Mouse (Mus musculus) left cerebral cortex, postnatal 36 days (tissue): ENCODE results near the gene Slc45a1. TPM values are rescaled to one million over a fixed set of nuclear protein-coding genes. Genes with fewer than 3 reads are reported as not detected.
A peak's percentile ranks its signal among the peaks of the same experiment; 100 is the strongest.

Experiments
- DNase-seq, 2 experiments: peaks; one replicate each; pipeline ENCODE4 v3.0.0; 2021 to 2022; ENCODE audit warnings: low spot score in 2 of 2, mixed read lengths in 1 of 2
- intact Hi-C: fragments of 180-260 bp; cut with DNase I; formaldehyde crosslinking; loops from one replicate; pipeline ENCODE4 v1.15.1; 2025
- total RNA-seq, 2 experiments: library from RNA; stranded (reverse); gene quantifications; 2 replicates each; pipeline ENCODE4 v1.2.3; 2021

Gene Slc45a1
- 10 to 100 TPM; 43.0 to 53.0 TPM for total RNA-seq

GRCm38 (mm10) chr4:150651390-150652277, at the start of gene Slc45a1:
Slc45a1 (minus strand) TSS chr4:150652174.
- intact Hi-C loops: no loop called here
- peak; percentile 50 to 67 for DNase-seq

- DNase-seq: no peak
- intact Hi-C loops: no loop called here
These were observed 48.9 kb upstream of the Slc45a1 start for GRCm38 (mm10) chr4:150700849-150701248.

GRCm38 (mm10) chr4:150694434-150695108, 42.6 kb upstream of the Slc45a1 start:
- intact Hi-C loops: no loop called here
- no peak for DNase-seq

- DNase-seq: no peak
- intact Hi-C loops: no loop called here
These were observed 41.0 kb upstream of the Slc45a1 start for GRCm38 (mm10) chr4:150692861-150693403.

GRCm38 (mm10) chr4:150690759-150691158, 38.8 kb upstream of the Slc45a1 start:
- intact Hi-C loops: no loop called here
- no peak for DNase-seq

- intact Hi-C loops: no loop called here
- no peak for DNase-seq
These were observed 37.6 kb upstream of the Slc45a1 start for GRCm38 (mm10) chr4:150689553-150689952.

- intact Hi-C loops: no loop called here
- DNase-seq: no peak
These were observed 35.3 kb upstream of the Slc45a1 start for GRCm38 (mm10) chr4:150687126-150687753.

GRCm38 (mm10) chr4:150686538-150686937, 34.6 kb upstream of the Slc45a1 start:
- intact Hi-C loops: no loop called here
- no peak for DNase-seq

GRCm38 (mm10) chr4:150685778-150686493, 34.0 kb upstream of the Slc45a1 start:
- no peak for DNase-seq
- intact Hi-C loops: no loop called here

GRCm38 (mm10) chr4:150685043-150685777, 33.2 kb upstream of the Slc45a1 start:
- no peak for DNase-seq
- intact Hi-C loops: no loop called here

GRCm38 (mm10) chr4:150680373-150680772, 28.4 kb upstream of the Slc45a1 start:
- no peak for DNase-seq
- intact Hi-C loops: no loop called here

GRCm38 (mm10) chr4:150678789-150679188, 26.8 kb upstream of the Slc45a1 start:
- DNase-seq: no peak
- intact Hi-C loops: no loop called here

- intact Hi-C loops: no loop called here
- no peak for DNase-seq
These were observed 25.9 kb upstream of the Slc45a1 start for GRCm38 (mm10) chr4:150677846-150678224.

- DNase-seq: no peak
- intact Hi-C loops: no loop called here
These were observed 25.3 kb upstream of the Slc45a1 start for GRCm38 (mm10) chr4:150677126-150677845.

- DNase-seq: no peak
- intact Hi-C loops: no loop called here
These were observed 24.1 kb upstream of the Slc45a1 start for GRCm38 (mm10) chr4:150676029-150676428.

GRCm38 (mm10) chr4:150675274-150675673, 23.3 kb upstream of the Slc45a1 start:
- intact Hi-C loops: no loop called here
- no peak for DNase-seq

- intact Hi-C loops: no loop called here
- no peak for DNase-seq
These were observed 13.8 kb upstream of the Slc45a1 start for GRCm38 (mm10) chr4:150665806-150666205.

GRCm38 (mm10) chr4:150664726-150665125, 12.8 kb upstream of the Slc45a1 start:
- no peak for DNase-seq
- intact Hi-C loops: no loop called here
